Mouse (Mus musculus) testis, postnatal 10 days (tissue): ENCODE results near the gene Ampd3.

Experiments used
- DNase-seq: peaks from one replicate; pipeline ENCODE4 v3.0.0; 2021; ENCODE audit warnings: low spot score

Gene Ampd3

DNA sequence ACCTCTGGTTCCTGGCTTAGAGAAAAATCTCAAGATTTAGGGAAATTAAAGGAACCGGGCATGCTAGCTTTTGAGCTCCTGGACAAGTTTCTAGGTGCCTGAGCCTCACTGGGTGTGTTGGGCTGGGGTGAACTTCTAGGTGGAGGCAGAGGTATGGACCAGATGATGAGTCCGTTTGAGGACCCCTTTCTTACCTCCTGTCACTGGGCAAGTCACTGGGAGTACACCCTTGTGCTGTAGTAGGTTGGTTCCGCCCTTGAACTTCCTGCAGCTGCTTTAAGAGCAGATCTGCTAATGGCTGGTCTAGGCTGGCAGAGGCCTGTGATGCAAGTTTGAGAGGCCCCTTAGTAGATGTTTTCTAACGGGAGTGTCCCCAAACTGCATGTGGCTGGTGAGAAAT, 1.1 kb downstream of the Ampd3 start:
- no peak for DNase-seq

DNA sequence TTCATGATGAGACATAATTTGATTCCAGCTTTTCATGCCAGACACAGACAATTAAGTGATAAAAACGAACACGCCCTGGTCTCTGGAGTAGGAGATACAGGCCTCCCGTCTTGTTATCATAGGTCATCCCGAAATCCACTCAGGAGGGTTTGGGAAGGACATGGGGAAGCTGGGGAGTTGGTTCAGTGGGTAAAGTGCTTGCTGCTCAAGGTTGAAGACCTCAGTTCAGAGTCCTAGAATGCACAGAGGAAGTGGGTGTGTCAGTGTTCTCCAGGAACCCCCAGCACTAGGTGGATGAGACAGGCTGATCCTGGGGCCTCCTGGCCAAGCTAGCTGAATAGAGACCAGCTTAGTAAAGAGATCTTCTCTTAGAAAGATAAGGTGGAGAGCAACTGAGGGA, 2.9 kb downstream of the Ampd3 start:
- no peak for DNase-seq

DNA sequence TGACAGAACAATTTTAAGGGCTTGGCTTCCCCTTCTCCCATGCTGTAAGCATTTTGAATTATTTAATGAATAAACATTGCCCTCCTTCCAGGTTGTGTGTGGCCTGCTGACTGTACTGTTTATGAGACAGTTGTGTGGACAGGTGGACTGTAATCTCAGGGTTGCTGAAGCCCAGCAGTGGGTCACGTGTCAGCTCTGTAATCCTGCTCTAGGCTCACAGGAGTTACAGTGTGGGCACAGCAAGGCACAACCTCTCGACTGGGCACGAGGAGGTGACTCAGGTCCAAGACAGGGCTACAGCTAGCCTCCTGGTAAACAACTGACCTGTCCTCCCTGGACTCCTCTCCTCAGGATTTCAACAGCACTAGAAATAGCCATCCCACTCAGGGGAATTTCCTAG, 4.3 kb downstream of the Ampd3 start:
- DNase-seq, result no peak

DNA sequence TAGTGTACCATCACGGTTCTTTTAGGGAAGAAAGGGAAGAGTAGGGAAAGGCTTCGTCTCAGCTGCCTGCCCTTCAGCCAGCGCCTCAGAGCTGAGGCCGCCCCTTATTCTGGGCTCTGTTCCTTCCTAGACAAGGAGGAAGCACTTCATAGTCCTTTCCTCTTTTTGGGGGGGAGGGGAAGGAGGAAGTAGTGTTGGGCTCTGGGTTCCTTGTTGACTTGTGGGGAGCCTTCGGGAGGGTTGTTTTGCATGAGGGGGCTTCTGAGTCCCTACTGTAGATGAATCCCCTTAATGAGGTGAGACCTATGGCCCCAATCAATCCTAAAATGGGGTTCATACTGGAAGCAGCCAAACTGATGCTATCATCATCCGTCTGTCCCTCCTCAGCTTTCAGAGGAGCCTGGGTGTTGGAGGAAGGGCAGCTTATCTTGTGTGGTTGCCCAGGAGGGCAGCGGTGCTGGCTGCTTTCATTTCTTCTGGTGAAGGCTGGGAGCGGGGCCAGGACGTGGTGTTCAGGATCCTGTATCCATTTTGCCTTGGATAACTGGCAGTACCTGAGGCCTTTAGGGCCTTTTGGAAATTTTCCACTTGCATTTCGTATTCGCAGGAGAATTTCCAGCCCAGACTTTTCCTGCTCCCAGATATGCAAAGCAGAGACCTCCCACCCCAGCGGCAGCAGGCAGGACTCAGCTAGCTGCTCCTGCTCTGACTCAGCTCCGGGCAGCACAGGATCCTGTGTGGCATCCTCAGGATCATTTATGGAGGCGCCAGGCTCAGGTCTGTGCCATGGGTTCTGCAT, 5.4 kb downstream of the Ampd3 start:
- peak; percentile 60 for DNase-seq

DNA sequence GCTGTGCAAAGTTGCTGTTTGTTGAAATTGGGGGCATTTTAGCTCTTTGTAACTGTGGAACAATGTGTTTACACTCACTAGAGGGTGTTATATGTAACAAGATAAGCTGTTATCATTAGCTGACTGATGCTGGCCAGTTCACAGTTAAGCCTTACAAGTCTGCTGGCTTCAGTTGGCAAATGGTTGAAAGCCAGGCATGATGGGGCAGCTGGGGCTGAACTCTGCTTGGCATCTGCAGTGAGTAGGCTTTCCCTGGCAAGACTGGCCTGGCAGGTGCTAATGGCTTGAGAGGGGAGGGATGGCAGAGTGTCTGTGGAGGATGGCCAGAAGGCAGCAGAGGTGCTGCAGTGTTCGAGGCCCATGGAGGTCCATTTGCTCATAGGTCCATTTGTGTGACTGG, 6.1 kb downstream of the Ampd3 start:
- DNase-seq, result no peak

DNA sequence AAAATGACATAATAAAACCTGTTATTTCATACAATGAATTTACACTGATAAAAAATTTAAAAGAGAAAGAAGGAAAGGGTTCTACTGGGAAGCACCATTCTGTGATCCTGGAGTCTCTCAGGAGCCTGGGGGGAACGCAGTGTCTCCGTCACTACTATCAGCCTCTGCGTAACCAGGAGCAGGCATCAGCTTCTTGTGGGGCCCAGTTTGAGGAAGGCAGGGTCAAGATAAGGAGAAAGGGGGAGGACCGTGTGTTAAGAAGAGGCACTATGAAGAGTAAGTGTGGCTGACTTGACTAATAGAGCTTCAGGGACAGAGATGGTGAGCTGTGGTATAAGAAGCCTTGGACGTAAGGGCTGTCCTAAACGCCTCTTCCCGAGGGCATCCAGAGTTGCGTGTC, 6.7 kb downstream of the Ampd3 start:
- no peak for DNase-seq

DNA sequence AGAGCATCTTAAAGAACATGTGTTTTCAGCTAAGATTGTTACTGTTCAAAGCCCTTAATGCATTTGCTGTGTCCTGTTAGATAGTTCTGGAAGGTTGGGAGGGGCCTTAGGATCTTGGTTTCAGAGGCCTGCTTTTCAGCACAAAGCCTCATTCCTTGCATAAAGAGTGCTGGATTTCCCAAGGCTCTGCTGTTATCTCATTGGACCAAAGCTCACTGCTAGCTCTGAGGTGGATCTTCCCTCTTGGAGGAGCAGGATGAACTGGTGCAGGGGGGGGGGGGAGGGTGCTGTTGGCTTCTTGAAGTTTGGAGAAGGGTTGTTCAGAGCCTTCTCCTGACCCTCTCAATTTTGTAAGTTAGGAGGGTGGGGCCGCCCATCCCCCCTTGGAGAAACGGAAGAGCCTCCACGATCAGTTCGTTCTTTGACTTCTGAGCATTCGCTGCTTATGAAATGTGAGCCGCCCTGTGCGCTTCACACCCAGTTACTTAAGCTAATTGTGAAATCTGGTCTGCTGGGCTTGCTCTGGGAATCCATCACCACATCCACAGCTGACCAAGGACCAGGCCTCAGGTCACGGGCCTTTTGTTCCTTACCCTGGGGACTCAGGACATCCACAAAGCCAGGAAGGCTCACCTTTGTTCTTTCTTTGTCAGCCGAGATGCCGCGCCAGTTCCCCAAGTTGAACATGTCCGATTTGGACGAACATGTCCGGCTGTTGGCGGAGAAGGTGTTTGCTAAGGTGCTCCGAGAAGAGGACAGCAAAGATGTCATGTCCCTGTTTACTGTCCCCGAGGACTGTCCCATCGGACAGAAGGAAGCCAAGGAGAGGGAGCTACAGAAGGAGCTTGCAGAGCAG, 9.4 kb downstream of the Ampd3 start:
- DNase-seq, result no peak

DNA sequence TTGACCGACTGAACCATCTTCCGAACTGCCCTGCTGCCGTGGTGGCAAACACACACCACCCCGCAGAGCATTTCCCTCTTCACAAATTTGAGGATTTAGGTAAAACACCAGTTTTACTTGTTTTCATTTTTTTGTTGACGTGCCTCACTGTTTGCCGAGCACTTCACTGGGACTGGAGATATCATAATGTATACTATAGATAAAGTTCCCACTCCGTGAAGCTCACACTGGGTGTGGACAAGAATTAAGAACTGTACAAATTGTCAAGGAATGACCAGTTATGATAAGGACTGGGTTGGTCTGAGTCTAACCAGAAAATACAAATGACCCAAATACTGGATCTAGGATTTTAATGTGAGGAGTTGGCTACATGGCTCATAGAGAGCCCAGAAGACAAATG, 10.9 kb downstream of the Ampd3 start:
- DNase-seq, result no peak

DNA sequence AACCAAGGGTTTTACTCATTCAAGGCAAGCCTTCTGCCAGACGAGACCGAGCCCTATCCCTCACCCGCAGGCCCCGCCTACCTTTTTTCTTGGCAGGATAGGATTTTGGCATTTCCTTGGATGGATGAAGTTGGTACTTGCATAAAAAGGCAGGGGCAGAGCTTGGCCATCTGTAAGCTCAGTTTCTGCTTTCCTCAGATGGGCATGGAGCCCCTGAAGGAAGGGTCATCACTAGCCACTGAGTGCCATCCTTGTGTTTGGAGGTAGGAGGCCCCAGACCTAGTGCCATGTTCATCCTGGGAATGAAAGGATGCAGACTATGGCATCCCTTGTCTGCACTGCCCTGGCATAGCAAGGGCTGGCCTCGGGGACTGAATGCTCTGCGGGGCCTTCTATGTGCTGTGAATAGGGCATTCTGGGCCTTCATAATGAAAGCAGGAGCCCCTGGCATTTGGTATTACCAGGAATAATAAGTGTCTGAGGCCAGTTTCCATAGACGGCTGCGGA, 11.7 kb downstream of the Ampd3 start:
- no peak for DNase-seq

DNA sequence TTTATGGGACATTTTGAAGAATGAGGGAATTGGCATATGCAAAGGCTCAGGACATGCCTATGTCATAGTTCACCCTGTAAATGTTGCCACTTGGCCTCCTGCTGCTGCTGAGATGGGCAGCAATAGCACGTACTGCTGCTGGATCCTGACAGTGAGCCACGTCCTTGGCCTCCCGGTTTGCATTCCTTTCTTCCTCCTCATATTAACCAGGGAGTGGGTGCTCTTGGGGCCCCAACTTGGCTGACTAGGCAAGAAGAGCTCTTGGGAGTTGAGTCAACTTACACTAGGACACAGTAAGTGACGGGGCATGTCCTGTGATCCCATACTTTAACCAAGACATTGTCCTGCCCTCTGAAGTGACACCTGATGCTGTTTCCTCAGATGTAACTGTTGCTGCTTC, 12.5 kb downstream of the Ampd3 start:
- no peak for DNase-seq

DNA sequence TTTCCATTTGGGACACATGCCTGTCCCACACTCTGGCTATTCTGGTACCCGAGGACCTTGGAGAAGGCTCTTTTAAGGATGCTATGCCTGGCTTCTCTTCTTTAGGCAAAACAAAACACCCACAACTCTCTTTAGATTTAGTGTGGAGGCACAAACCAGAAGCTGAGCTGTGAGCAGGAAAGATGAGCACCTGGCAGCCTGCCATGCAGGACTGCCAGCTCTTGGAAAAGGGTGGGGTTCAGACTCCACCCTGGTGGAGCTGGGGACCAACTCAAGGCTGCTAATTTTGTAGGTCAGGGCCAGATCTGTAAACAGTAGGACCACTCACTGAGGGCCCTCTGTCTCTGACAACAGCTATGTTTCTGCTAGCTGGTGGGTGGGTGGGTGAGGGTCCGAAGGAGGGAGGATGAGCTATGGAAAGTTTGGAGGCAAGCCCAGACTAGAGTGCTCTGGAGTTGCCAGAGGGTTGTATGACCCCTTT, 13.3 kb downstream of the Ampd3 start:
- no peak for DNase-seq

DNA sequence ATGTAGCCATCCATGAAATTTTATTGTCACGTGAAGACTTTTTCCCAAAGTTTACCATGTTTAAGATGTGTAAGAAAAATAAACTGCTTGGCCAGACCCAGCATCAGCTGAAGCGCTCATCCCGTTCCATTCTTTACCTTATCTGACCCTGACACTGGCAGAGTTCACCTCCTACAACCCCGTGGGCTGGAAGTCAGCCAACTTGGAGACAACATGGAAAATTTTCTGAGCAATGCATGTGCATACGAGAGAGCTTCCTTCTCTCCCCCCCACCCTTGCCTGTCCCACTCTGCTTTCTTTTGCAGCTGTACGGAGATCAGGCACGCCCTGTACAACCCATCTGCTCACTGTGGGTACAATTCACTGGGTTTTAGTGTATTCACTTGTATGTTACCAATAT, 14.1 kb downstream of the Ampd3 start:
- DNase-seq, result peak; percentile 73

DNA sequence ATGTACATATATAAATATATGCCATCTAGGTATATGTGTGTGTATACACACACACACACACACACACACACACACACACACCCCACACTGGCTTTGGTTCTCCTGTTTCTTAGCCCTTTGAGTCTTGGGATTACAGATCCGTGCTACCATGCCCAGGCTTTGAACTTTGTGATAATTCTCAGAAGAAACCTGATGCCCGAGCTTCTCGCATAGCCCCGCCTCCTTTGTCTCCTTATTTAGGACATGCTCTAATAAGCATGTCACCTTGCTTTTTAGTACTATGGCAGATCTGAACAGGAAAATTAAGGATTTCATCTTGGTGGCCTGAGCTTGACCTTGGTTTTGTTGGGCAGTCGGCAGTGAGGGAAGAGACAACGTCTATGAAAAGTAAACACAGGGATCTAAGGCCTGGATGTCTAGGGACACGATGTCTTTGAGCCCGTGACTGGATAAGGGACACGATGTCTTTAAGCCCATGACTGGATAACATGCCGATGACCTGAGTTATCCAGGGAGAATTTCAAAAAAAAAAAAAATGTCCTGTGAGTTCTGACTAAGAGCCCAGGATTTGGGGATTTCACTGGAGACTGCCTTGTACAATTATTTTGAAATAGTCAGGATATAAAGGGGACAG, 15.0 kb downstream of the Ampd3 start:
- DNase-seq, result no peak

DNA sequence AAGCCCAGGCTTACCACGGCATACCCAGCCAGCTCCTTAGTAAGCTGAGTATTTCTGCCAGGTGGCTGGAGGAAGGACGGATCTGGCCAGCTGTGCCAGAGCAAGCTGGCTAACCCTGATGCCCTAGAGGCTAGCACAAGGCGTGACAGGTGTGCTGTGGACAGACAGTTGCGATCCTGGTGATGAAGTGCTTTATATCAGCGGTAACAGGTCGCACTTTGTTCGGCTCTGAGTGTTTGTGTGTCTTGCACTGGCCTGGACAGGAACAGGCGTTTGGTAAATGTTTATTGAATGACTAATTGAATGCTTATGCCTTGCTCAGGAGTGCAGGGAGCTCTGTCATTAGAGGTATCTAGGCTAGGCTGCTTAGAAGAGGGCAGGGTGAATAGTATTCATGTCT, 17.0 kb downstream of the Ampd3 start:
- no peak for DNase-seq

DNA sequence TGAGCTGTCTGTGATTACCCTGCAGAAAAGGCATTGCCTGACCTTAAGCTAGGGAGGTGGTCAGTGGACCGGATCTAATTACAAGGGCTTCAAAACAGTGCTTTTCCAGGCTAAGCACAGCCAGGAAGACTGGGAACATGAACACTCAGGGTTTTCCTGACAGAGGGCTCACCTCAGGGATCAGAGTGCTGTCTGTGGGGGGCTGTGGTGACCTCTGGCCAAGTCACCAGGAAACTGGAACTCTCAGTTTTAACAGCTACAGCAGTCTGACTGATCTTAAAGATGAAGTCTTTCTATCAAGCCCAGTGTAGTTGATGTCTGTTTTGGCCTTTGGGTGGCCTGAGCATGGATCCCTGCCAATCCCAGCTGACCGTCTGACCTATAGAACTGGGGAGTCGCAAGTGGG, 17.7 kb downstream of the Ampd3 start:
- DNase-seq, result no peak

DNA sequence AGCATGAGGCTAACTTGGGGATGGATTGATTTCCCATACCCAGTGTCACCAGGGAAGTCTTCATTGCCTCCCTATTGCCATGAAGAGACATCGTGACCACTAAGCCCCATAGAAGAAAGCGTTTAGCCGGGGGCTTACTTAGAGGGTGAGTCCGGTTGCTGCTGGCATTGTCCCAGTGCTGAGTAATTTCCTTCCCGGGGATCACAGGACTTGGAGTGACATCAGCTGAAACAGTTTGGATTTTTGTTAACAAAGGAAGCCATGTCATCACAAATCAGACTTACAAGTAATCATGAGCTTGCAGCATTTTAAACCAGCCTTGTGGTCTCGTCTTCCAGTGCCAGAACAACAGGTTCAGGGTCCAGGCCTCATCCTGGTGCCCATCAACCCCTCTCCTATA, 19.3 kb downstream of the Ampd3 start:
- DNase-seq, result no peak

DNA sequence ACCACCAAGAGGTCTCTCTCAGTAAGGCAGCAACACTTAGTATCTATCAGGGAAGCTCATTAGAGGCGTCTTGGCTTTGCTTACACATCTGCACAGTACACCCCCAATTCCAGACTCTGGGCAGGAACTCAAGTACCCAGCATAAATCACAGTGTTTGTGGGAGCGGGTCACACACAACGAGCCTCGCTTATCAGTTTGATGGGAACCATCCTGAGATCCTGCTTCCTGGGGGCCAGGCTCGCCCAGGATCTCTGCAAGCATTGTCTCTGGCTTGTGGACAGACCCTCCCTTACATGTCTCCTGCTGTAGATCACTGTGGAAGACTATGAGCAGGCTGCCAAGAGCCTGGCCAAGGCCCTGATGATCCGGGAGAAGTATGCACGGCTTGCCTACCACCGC, 22.9 kb downstream of the Ampd3 start:
- DNase-seq, result no peak

DNA sequence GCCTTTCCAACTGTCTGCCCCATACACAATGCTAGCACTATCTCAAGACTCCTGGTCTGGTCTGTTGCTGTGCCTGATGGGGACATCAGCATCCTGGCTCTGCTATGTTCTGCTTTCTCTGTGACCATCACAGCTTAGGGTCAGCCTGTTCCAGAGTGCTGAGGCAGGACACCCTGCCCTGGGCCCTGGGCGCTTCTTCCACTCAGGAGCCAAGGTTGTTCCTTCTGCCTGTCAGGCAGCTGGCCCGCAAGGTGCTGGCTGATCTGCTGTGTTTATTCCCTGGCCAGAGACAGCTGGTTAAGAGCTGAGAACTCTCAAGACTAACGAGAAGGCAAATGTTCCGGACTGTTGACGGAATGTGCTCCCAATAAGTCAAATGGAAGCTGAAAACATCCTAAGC, 24.2 kb downstream of the Ampd3 start:
- DNase-seq, result no peak

DNA sequence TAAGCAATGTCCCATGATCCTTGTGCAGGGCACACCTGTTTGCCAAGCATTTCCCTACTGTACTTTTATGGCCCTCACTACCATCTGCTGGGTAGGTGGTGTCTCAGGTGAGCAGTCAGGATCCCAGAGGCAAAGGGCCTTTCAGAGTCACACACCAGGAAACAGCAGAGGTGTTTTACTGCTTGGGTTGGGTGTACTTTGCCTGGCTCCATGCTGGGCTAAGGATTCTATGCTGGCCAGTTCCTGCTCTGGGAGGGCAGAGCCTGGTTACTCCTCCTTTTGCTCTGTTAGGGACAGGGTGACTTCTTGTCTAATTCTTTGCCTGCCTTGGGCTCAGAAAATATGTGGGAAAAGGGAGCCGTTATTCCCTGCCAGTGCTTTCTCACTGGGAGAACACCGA, 24.8 kb downstream of the Ampd3 start:
- DNase-seq, result no peak

DNA sequence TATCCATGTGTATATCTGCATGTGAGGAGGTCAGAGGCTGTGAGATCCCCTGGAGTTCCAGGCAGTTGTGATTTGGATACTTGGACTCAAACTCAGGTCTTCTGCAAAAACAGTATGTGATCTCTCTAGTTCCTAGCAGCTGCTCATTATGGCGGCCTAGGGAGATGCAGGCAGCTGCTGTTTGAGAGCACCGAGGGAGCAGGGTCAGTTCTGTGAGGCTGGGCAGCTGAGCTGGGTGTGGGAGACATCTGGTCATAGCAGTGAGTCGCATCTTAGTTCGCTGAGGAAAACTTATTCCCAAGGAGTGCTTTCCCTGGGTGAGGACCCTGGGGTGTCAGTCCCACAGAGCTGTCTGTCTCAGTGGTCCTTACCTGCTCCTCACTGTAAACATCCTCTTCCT, 26.7 kb downstream of the Ampd3 start:
- no peak for DNase-seq

DNA sequence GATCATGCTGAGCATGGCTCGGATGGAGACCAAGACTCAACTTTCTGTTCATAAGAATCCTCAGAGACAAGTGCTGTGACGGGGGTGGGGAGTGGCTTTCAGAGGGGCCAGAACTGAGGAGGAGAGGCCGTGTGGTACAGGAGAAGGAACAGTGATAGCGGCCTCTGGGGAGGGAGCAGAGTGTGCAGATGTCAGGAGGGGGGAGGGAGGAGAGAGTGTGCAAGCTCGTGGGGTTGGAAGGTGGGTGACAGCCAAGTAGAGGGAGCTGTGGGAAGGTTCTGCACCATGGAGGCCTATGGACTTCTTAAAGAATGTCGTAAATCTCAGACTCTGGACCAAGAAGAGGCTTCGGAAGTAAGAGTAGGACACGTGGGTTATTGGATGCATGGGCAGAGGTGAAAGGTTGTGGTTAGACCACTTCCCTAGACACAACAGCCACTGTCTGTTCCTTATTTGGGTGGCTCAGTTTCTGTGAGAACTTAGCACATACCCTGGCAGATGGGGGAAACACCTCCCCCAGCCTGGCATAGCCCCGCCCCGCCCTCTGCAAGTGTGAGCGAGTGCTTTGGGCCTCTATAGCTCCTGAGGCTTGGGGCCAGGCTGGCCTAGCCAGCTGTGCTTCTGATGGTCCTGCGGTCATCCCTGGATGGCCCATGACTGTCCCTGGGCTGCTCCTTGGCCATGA, 28.5 kb downstream of the Ampd3 start:
- DNase-seq, result no peak
